Mouse (Mus musculus): ENCODE results near the gene Srsf3. TPM values are rescaled to one million over a fixed set of nuclear protein-coding genes. Genes with fewer than 3 reads are reported as not detected.
A peak's percentile ranks its signal among the peaks of the same experiment; 100 is the strongest.
"Not testable (repeated sequence)": the region's sequence is repeated elsewhere in the genome, so short reads cannot be mapped to it uniquely, and the experiment has no call there.

Gene Srsf3
- polyA plus RNA-seq, 1 experiment from 2014 or later = 403 TPM

DNA sequence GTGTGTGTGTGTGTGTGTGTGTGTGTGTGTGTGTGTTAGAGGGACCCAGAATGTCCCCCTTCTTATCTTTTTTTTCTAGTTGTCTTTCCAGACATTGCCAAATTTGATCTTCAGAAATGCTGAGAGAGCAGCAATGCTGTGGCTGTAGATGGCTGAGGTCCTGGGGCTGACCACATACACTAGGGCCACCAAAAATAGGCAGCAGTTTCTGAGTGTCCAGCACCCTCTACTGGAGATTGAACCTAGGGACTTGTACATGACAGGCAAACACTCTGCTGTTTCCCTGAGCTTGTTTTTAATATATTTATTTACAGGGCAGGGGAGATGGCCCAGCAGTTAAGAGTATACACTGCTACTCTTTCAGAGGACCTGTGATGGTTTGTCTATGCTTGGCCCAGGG lies 12.0 kb upstream of the Srsf3 start:
- Histone ChIP-seq H3K9ac (replicated peaks) (no peak overlapping the region), H3K9me3 (replicated peaks) (no peaks in the 10 kb centered on the region), H3K36me3 (no peaks in the 10 kb centered on the region), H3K4me1 (peaks cover 18% of the 10 kb centered on the region), H3K27me3 (replicated peaks) (0 out of 2 replicates have a peak, but pooled peaks cover 3% of the 10 kb centered on the region), H3K4me2 (no peak overlapping the region), H3K4me3 (replicated peaks) (no peak overlapping the region), H3K27ac (replicated peaks) (no peak overlapping the region)
- no peak for ATAC-seq (ENCODE audit: low FRiP score)

- ATAC-seq (ENCODE audit: low FRiP score) = no peak
- 0 out of 2 replicates have a peak overlapping the region, but pooled peaks have one; percentile 21 for H3K4me2 ChIP-seq
- H3K4me3 ChIP-seq (replicated peaks) = no peak overlapping the region
- H3K4me1 ChIP-seq = peaks cover 19% of the 10 kb centered on the region
- no peak overlapping the region for H3K27ac ChIP-seq (replicated peaks)
- WGBS = 19% methylated on average over 15 of the region's 15 CpGs
- H3K9me3 ChIP-seq (replicated peaks) = no peaks in the 10 kb centered on the region
- H3K9ac ChIP-seq (replicated peaks) = no peak overlapping the region
- H3K36me3 ChIP-seq = no peaks in the 10 kb centered on the region
- H3K27me3 ChIP-seq (replicated peaks) = 0 out of 2 replicates have a peak, but pooled peaks cover 3% of the 10 kb centered on the region
Measured at GRCm38 (mm10) chr17:29022230-29022819, 10.1 kb upstream of the Srsf3 start.

GRCm38 (mm10) chr17:29023346-29023745 lies 9.1 kb upstream of the Srsf3 start:
- H3K9me3 ChIP-seq (replicated peaks) = no peaks in the 10 kb centered on the region
- 0 out of 2 replicates have a peak, but pooled peaks cover 3% of the 10 kb centered on the region for H3K27me3 ChIP-seq (replicated peaks)
- no peak overlapping the region for H3K4me2 ChIP-seq
- H3K9ac ChIP-seq (replicated peaks) = no peak overlapping the region
- no peak for ATAC-seq (ENCODE audit: low FRiP score)
- no peak overlapping the region for H3K27ac ChIP-seq (replicated peaks)
- 92% methylated on average over 6 of the region's 6 CpGs for WGBS
- no peaks in the 10 kb centered on the region for H3K36me3 ChIP-seq
- no peak overlapping the region for H3K4me3 ChIP-seq (replicated peaks)
- peaks cover 19% of the 10 kb centered on the region for H3K4me1 ChIP-seq

GRCm38 (mm10) chr17:29024047-29024892 lies 8.2 kb upstream of the Srsf3 start:
- Histone ChIP-seq H3K9ac (replicated peaks) (no peak overlapping the region), H3K4me3 (replicated peaks) (no peak overlapping the region), H3K36me3 (no peaks in the 10 kb centered on the region), H3K4me1 (peaks cover 19% of the 10 kb centered on the region), H3K9me3 (replicated peaks) (no peaks in the 10 kb centered on the region), H3K27ac (replicated peaks) (no peak overlapping the region), H3K27me3 (replicated peaks) (0 out of 2 replicates have a peak, but pooled peaks cover 3% of the 10 kb centered on the region), H3K4me2 (peak overlapping the region; percentile 3; the same call in 1 of the 2 replicates)
- no peak for ATAC-seq (ENCODE audit: low FRiP score)
- 52% methylated on average over 22 of the region's 22 CpGs for WGBS

DNA sequence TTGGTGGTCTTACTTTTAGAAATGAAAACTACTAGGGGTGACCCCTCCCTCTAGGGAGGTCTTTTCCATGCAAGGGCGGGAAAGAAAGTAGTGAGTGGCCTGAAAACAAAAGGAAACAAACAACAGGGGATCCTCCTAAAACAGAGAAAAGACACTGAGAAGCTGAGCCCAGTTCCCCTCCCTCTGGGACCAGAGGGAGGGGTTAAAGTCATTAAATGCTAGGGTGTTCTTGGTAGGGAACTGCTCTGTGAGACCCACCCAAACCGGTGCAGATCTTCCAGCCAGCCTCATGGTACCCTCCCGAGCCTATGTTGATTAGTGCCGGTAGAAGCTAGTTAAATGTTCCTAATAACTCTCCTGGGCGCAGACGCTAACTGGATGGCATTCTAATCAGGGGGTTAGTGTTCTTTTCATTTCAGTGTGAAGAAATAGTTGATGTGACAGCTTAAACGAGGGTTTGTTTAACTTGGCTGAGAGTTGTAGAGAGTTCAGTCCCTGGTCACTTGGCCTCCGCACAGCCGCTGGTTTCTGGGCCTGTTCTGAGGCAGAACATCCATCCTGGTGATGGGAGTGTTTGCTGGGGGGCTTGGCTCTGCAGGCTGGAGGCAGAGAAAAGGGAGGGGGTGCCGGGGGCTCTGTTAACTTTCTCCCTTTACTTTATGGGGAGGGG lies 7.4 kb upstream of the Srsf3 start:
- Histone ChIP-seq H3K4me3 (replicated peaks) (no peak overlapping the region), H3K9ac (replicated peaks) (no peak overlapping the region), H3K27me3 (replicated peaks) (0 out of 2 replicates have a peak, but pooled peaks cover 3% of the 10 kb centered on the region), H3K27ac (replicated peaks) (no peak overlapping the region), H3K9me3 (replicated peaks) (no peaks in the 10 kb centered on the region), H3K4me1 (peaks cover 19% of the 10 kb centered on the region), H3K36me3 (no peaks in the 10 kb centered on the region), H3K4me2 (peak overlapping the region; percentile 3; the same call in 1 of the 2 replicates)
- WGBS = 14% methylated on average over 10 of the region's 10 CpGs
- peak; percentile 53; the same call in 1 of the 2 replicates for ATAC-seq (ENCODE audit: low FRiP score)

DNA sequence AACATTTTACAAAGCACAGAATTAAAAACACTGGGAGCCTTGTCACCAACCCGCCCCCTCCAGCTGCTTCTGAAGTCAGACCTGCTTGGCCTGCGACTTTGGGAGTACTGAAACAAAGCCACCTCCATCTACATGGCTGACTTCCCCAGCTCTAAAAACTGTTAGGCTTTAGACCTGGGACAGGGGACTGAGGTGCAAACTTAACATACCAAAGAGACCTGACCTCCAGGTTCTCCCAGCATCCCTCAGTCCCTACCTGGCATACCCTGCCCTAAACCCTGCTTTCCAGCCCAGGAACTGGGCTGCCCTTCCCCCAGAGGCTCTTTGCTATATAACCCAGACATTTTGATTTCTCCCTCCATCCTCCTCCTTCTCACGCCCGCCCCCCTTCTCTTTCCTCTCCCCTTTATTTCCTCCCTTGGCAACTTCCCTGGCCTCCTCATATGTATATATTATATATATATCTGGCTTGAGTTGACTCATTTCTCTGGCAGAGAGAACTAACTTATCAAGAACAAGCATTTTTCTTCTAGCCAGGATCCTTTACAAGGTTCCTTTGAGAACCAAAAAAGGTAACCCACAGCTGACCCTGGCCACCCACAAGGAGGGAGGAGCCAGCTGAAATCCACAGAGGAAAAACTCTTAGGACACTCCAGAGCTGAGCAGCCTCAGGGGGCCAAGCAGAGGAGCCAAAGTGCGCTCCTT lies 5.6 kb upstream of the Srsf3 start:
- Histone ChIP-seq H3K36me3 (no peaks in the 10 kb centered on the region), H3K4me3 (replicated peaks) (no peak overlapping the region)
- 46% methylated on average over 5 of the region's 5 CpGs for WGBS

GRCm38 (mm10) chr17:29030321-29031034 lies 1.9 kb upstream of the Srsf3 start:
- Histone ChIP-seq H3K4me3 (replicated peaks) (no peak overlapping the region), H3K27ac (replicated peaks) (no peak overlapping the region), H3K36me3 (no peaks in the 10 kb centered on the region), H3K9ac (replicated peaks) (no peak overlapping the region), H3K4me2 (no peak overlapping the region), H3K9me3 (replicated peaks) (no peaks in the 10 kb centered on the region), H3K27me3 (replicated peaks) (no peaks in the 10 kb centered on the region), H3K4me1 (peaks cover 17% of the 10 kb centered on the region)
- WGBS = 95% methylated on average over 6 of the region's 6 CpGs
- ATAC-seq (ENCODE audit: low FRiP score) = no peak

More for the DNA sequence above, 5.6 kb upstream of the Srsf3 start:
- Histone ChIP-seq H3K27ac (replicated peaks) (no peak overlapping the region), H3K4me2 (no peak overlapping the region), H3K27me3 (replicated peaks) (0 out of 2 replicates have a peak, but pooled peaks cover 3% of the 10 kb centered on the region), H3K9me3 (replicated peaks) (no peaks in the 10 kb centered on the region), H3K9ac (replicated peaks) (no peak overlapping the region), H3K4me1 (peaks cover 25% of the 10 kb centered on the region)
- no peak for ATAC-seq (ENCODE audit: low FRiP score)

- ATAC-seq (ENCODE audit: low FRiP score) = not testable (repeated sequence)
- Histone ChIP-seq H3K4me2 (peak overlapping the region; percentile 74), H3K4me1 (peaks cover 22% of the 10 kb centered on the region)
Measured at GRCm38 (mm10) chr17:29031085-29031711, 1.2 kb upstream of the Srsf3 start.

DNA sequence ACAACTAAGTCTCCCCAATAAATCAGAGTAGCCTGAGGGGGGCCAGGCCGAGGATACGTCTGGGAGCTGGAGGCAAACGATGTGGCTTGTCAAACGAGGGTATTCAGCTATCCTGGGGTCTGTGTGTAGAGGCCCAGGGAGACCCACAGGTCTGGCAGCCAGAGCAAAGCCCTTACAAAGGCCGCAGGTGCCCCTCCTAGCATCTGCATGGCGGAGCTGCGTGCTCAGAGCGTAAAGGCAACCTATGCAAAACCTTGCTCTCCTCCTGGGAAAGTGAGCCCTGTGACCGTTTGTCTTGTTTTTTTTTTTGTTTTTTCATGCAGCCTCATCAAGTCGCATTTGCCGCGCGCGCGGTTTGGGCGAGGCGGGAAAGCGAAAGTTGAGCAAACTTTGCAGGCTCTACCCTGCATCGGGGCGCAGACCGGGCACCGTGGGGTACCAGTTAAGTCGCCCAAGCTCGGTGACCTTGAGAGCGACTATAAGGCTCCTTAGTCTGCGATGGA lies 606 bp upstream of the Srsf3 start:
- under 1% methylated on average over 26 of the region's 26 CpGs for WGBS
- H3K27ac ChIP-seq (replicated peaks) = peak overlapping the region; percentile 92
- no peaks in the 10 kb centered on the region for H3K9me3 ChIP-seq (replicated peaks)
- peaks cover 5% of the 10 kb centered on the region for H3K36me3 ChIP-seq
- peak overlapping the region; percentile 74 for H3K4me2 ChIP-seq
- peak overlapping the region; percentile 53 for H3K4me3 ChIP-seq (replicated peaks)
- peaks cover 28% of the 10 kb centered on the region for H3K4me1 ChIP-seq
- peak overlapping the region; percentile 65 for H3K9ac ChIP-seq (replicated peaks)
- H3K27me3 ChIP-seq (replicated peaks) = no peaks in the 10 kb centered on the region
- ATAC-seq (ENCODE audit: low FRiP score) = peak; percentile 15

More at GRCm38 (mm10) chr17:29031085-29031711, 1.2 kb upstream of the Srsf3 start:
- peak overlapping the region; percentile 53 for H3K4me3 ChIP-seq (replicated peaks)
- H3K9me3 ChIP-seq (replicated peaks); H3K27me3 ChIP-seq (replicated peaks); H3K36me3 ChIP-seq: not testable (repeated sequence)
- peak overlapping the region; percentile 65 for H3K9ac ChIP-seq (replicated peaks)
- WGBS = 50% methylated on average over 7 of the region's 7 CpGs
- H3K27ac ChIP-seq (replicated peaks) = peak overlapping the region; percentile 92

DNA sequence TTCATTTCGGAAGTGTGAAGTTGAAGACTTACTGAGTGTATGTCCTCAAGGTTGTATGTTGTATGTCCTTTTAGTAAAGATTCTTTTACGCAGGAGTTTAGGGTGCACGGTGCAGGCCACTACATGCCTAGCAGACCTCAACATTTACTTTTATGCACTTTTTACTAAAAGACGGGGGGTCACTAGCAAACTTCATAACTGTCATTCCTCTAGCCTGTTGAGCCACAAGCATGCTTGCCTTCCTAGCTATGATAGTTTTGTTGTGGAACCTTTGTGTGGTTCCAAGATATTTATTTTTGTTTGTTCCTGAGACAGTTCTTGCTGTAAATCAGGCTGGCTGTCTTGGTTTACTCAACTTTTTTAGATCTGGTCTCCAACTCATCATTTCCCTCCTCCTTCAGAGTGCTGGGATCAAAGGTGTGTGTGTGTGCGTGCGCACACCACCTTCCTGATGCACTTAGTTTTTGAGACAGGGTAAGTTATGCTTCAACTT lies 1.2 kb downstream of the Srsf3 start:
- Histone ChIP-seq H3K27me3 (replicated peaks) (no peaks in the 10 kb centered on the region), H3K9me3 (replicated peaks) (no peaks in the 10 kb centered on the region), H3K36me3 (peaks cover 21% of the 10 kb centered on the region), H3K9ac (replicated peaks) (peak overlapping the region; percentile 79), H3K4me2 (peak overlapping the region; percentile 95), H3K27ac (replicated peaks) (peak overlapping the region; percentile 92), H3K4me3 (replicated peaks) (peak overlapping the region; percentile 53), H3K4me1 (peaks cover 38% of the 10 kb centered on the region)
- 0% methylated on average over 6 of the region's 6 CpGs for WGBS
- no peak for ATAC-seq (ENCODE audit: low FRiP score)
